Mouse (Mus musculus) spleen, adult 2 months (tissue): Measurements from ENCODE around the gene Klhl8.

Source experiments
- CTCF ChIP-seq: fragments of 200-500 bp; IDR thresholded peaks from 2 replicates; pipeline ENCODE4 v1.5.1; 2011; ENCODE audit warnings: mild to moderate bottlenecking, inconsistent platforms; ENCODE audit not compliant: insufficient read depth, insufficient read length, insufficient replicate concordance; ENCODE audit errors: extremely low read depth
- POLR2A ChIP-seq: fragments of 200-500 bp; IDR thresholded peaks from 2 replicates; pipeline ENCODE4 v1.6.1; 2011; ENCODE audit warnings: low read depth, low read length, inconsistent platforms

DNA sequence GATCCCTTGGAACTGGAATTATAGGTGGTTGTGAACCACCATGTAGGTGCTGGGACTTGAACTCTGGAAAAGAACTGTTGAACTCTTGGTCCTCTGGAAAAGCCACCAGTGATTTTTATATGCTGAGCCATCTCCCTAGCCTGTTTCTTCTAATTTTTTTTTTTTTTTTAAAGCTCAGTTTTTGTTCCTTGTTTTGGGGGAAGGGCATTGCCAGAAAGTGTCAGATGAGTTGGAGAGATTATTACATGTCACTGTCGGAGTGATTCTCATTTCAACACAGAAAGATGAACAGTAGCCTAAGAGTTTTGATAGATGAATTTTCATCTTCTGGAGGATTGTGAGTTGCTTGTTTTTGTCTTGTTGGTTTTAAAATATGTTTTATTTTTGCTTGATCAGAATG is 91.4 kb downstream of the Klhl8 start:
- TF ChIP-seq CTCF (no peak), POLR2A (no peak)
